Mouse (Mus musculus) lung, embryonic 16.5 days (tissue): Measurements from ENCODE around the gene Ripply2. TPM values are rescaled to one million over a fixed set of nuclear protein-coding genes. Genes with fewer than 3 reads are reported as not detected.

Experiments used
- ATAC-seq: fragments of 200-750 bp; cut with Nextera tagmentation; 2 replicates; pipeline ENCODE4 v1.8.0; 2017; ENCODE audit warnings: low read depth, mild to moderate bottlenecking, moderate library complexity
- H3K27ac ChIP-seq: fragments of 300-500 bp; sonication (generic); 2 replicates; pipeline ENCODE4 v1.5.1; 2014; ENCODE audit warnings: mild to moderate bottlenecking, control low read depth, low read length
- H3K27me3 ChIP-seq: fragments of 300-500 bp; sonication (generic); 2 replicates; pipeline ENCODE4 v1.6.1; 2014; ENCODE audit warnings: low read depth, low read length, mixed read lengths; ENCODE audit not compliant: control insufficient read depth, insufficient read depth
- H3K36me3 ChIP-seq: fragments of 300-500 bp; sonication (generic); 2 replicates; pipeline ENCODE4 v1.6.1; 2014; ENCODE audit warnings: low read length; ENCODE audit not compliant: control insufficient read depth, insufficient read depth
- H3K4me1 ChIP-seq: fragments of 300-500 bp; sonication (generic); replicated peaks from 2 replicates; pipeline ENCODE4 v1.6.1; 2014; ENCODE audit warnings: low read length, mixed read lengths; ENCODE audit not compliant: control insufficient read depth, insufficient read depth
- H3K4me2 ChIP-seq: fragments of 300-500 bp; sonication (generic); 2 replicates; pipeline ENCODE4 v1.6.1; 2014; ENCODE audit warnings: low read depth, low read length, control low read depth
- H3K4me3 ChIP-seq: fragments of 300-500 bp; sonication (generic); 2 replicates; pipeline ENCODE4 v1.5.1; 2014; ENCODE audit warnings: mild to moderate bottlenecking, low read length, control low read depth
- H3K9ac ChIP-seq: fragments of 300-500 bp; sonication (generic); 2 replicates; pipeline ENCODE4 v1.6.1; 2014; ENCODE audit warnings: low read length, control low read depth
- H3K9me3 ChIP-seq: fragments of 300-500 bp; sonication (generic); 2 replicates; pipeline ENCODE4 v1.6.1; 2016; ENCODE audit warnings: low read length; ENCODE audit not compliant: control insufficient read depth
- WGBS: fragments of 180-500 bp; shearing (Covaris S2); extraction: QIAGEN DNeasy Blood & Tissue Kit; methylation state at CpG from one replicate; pipeline ENCODE4 v1.1.7; 2014; 5-methylcytosine and 5-hydroxymethylcytosine counted together
- polyA plus RNA-seq: library from polyadenylated mRNA; unstranded; fragments of >200 nt; fragmentation: Nextera tagmentation; extraction: Ambion mirVana; gene quantifications from 2 replicates; pipeline ENCODE4 v1.2.1, GENCODE M21; 2015

Gene Ripply2
- polyA plus RNA-seq, 1 experiment from 2014 or later, result not detected

DNA sequence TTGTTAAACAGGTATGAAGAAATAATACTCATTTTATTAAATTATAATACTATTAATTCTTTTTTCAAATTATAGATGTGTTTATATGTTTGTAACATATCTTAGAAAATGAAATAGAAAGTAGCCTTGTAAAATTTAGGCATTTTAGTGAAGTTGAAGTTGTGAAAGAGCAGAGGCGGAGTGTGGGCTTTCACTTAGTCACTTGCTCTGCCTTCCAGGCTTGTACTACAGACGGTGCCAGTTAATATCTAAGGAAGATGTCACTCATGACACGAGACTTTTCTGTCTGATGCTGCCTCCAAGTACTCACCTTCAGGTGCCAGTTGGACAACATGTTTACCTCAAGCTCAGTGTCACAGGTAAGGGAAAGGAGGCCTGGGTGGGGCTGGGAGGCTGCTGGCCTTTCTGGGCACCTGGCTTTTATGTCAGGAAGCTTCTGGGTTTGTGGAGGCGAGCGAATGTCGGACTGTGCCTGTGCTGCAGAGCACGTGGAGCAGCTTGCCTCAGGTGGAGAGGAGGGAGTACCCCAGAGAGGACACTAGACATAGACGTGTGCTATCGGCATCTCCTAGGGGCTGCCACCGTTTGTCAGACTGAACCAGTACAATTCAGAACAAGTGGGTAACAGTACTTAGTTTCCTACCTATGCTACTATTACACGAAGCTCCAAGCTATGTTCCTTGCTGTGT lies 40.4 kb downstream of the Ripply2 start:
- H3K27ac ChIP-seq, result no peak overlapping the region
- H3K9me3 ChIP-seq, result no peaks in the 10 kb centered on the region
- no peaks in the 10 kb centered on the region for H3K27me3 ChIP-seq
- H3K4me1 ChIP-seq, result no peaks in the 10 kb centered on the region
- H3K9ac ChIP-seq, result no peak overlapping the region
- no peak for ATAC-seq
- H3K4me3 ChIP-seq, result no peak overlapping the region
- H3K36me3 ChIP-seq, result peaks cover 3% of the 10 kb centered on the region; the same call in 1 of the 2 replicates
- H3K4me2 ChIP-seq, result no peak overlapping the region
- WGBS, result 86% methylated on average over 11 of the region's 11 CpGs

DNA sequence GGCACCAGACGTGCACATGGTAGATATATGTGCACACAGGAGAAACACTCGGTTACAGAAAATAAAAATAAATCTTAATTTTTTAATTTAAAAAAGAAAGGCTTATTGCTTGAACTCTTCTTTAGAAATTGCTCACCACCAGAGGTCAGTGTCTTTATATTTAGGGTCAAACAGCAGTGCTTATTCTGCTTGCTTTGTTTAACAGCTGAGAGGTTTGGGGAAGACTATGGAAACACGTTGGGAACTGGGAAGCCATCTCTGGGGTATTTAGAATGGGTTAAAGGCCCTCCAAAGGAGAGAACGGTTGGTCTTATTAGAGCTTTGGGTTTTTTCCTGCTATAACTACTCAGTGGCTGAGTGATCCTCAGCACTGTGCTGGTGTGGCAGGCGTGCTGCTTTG lies 47.0 kb downstream of the Ripply2 start:
- H3K36me3 ChIP-seq, result peaks cover 3% of the 10 kb centered on the region
- no peak overlapping the region for H3K9ac ChIP-seq
- ATAC-seq, result no peak

DNA sequence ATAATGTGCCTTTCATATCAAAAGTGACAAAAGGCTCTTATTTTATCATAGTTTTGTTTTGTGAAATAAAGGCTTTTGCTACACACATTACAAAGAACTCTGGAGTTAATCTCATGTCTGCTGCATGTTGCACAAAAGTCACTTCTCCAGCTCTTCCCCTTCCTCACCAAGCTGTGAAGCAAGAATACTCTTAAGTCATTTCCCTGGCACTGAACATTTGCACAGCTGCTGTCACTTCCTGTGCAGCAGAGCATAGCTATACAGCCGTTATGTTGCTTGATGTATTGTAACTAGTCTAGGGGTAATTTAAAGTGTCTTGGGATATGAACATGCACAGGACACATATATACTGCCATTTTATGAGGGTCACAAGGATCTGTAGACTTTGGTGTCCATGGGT lies 52.8 kb downstream of the Ripply2 start:
- Histone ChIP-seq H3K27me3 (no peaks in the 10 kb centered on the region), H3K9ac (no peak overlapping the region), H3K36me3 (peaks cover 11% of the 10 kb centered on the region), H3K4me1 (no peaks in the 10 kb centered on the region), H3K4me2 (no peak overlapping the region), H3K4me3 (no peak overlapping the region), H3K9me3 (no peaks in the 10 kb centered on the region), H3K27ac (no peak overlapping the region)
- WGBS, result 63% methylated on average over 1 of the region's 1 CpGs
- no peak for ATAC-seq

More for the DNA sequence above, 47.0 kb downstream of the Ripply2 start:
- Histone ChIP-seq H3K4me2 (no peak overlapping the region), H3K27ac (no peak overlapping the region), H3K9me3 (no peaks in the 10 kb centered on the region), H3K4me3 (no peak overlapping the region), H3K27me3 (no peaks in the 10 kb centered on the region), H3K4me1 (no peaks in the 10 kb centered on the region)
- 79% methylated on average over 5 of the region's 5 CpGs for WGBS

Other genes starting within 250 kb of the Ripply2 start
- 3.3 and 4.9 TPM in 2 replicates for gene Snap91, start 134.9 kb upstream of the Ripply2 start, polyA plus RNA-seq
- gene Cyb5r4, start 6.5 kb downstream of the Ripply2 start, polyA plus RNA-seq, result 51.8 and 53.2 TPM in 2 replicates
- 0.18 and 0.20 TPM in 2 replicates for gene Mrap2, start 128.8 kb downstream of the Ripply2 start, polyA plus RNA-seq
- 6.8 and 6.9 TPM in 2 replicates for gene Cep162, start 240.0 kb downstream of the Ripply2 start, polyA plus RNA-seq